Mouse (Mus musculus): ENCODE measurements around the gene Sorbs1.

DNA sequence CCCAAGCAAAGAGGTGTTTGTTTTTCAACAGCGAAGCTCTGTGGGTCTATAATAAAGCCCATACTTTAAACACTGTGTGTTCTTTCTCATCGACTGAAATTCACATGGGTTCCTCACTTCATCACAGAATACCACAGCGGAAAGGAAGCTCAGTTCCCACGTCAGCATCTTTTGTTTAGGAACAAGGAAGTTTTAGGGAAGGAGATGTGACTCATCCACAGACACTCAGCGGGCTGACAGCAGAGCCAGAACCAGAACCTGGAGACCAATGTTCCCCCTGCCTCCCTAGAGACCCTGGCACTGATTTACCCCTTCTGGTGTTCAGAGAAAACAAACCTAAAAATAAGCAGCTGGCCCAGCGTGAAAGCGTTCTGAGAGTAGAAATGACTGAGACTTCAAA, 208.1 kb downstream of the Sorbs1 start:
- no peak for TF ChIP-seq CTCF (IDR thresholded peaks at IDR 0.05; ENCODE audit: borderline replicate concordance, insufficient read depth, low read depth, low read length)
- TF ChIP-seq POLR2A (IDR thresholded peaks at IDR 0.05; ENCODE audit: borderline replicate concordance, insufficient read depth, low read length) = no peak

All from cerebellum, adult 2 months (tissue).